Mouse (Mus musculus): ENCODE results near the gene Gamt. TPM values are rescaled to one million over a fixed set of nuclear protein-coding genes. Genes with fewer than 3 reads are reported as not detected.

Gamt gene
- polyA plus RNA-seq, 1 experiment from 2014 or later = 18.3 TPM

DNA sequence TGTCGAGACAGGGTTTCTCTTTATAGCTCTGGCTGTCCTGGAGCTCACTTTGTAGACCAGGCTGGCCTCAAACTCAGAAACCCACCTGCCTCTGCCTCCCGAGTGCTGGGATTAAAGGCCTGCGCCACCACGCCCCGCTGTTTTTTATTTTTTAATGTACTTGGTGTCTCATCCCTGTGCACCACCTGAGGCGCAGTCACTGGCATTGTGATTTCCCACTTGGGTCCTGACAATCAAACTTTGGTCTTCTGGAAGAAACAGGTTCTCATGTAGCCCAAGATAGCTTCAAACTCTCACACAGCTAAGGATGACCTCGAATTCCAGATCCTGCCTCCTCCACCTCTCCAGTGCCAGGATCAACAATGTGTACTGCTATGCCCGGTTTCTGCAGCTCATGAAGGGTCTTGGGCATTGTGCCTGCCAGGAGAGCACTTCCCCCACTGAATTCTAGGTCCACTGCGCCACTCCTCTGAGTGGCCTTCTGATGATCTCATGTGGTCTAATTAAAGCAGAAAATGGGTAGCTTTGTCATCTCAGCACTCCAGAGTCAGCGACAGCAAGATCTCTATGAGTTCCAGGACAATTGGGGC is 2.1 kb upstream of the Gamt start:
- peaks cover 56% of the 10 kb centered on the region for H3K4me1 ChIP-seq
- H3K9ac ChIP-seq = no peak overlapping the region
- H3K36me3 ChIP-seq (ENCODE audit: poor library complexity, severe bottlenecking) = peaks cover 21% of the 10 kb centered on the region
- H3K9me3 ChIP-seq (replicated peaks) = no peaks in the 10 kb centered on the region
- H3K27ac ChIP-seq = no peak overlapping the region
- H3K4me3 ChIP-seq = no peak overlapping the region
- ATAC-seq = no peak
- H3K27me3 ChIP-seq = no peaks in the 10 kb centered on the region
- no peak overlapping the region for H3K4me2 ChIP-seq
- 93% methylated on average over 10 of the region's 10 CpGs for WGBS

DNA sequence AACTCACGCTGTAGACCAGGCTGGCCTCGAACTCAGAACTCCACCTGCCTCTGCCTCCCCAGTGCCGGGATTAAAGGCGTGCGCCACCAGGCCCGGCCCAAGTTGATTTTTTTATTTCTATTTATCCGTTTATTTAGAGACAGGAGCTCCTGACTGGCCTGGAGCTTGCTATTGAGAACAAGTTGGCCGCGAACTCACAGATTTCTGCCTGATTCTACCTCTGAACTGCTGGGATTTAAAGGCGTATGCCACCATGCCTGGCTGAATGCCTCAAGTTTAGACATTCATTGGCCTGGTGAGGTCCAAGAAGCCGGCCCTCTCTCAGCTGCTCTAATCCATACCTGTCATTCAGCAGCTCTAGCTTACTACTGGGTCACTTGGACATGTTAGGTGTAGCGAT is 1.4 kb upstream of the Gamt start:
- WGBS = 72% methylated on average over 12 of the region's 12 CpGs
- no peaks in the 10 kb centered on the region for H3K9me3 ChIP-seq (replicated peaks)
- peak overlapping the region; percentile 81 for H3K4me2 ChIP-seq
- peak overlapping the region; percentile 83; the same call in 1 of the 2 replicates for H3K27ac ChIP-seq
- no peak for ATAC-seq
- peaks cover 49% of the 10 kb centered on the region for H3K4me1 ChIP-seq
- peaks cover 21% of the 10 kb centered on the region for H3K36me3 ChIP-seq (ENCODE audit: poor library complexity, severe bottlenecking)
- no peaks in the 10 kb centered on the region for H3K27me3 ChIP-seq
- no peak overlapping the region for H3K9ac ChIP-seq
- no peak overlapping the region for H3K4me3 ChIP-seq

- ATAC-seq = peak; percentile 34
- peaks cover 43% of the 10 kb centered on the region for H3K4me1 ChIP-seq
- peak overlapping the region; percentile 55 for H3K9ac ChIP-seq
- H3K9me3 ChIP-seq (replicated peaks) = no peaks in the 10 kb centered on the region
- WGBS = under 1% methylated on average over 14 of the region's 14 CpGs
- peak overlapping the region; percentile 46 for H3K4me3 ChIP-seq
- H3K36me3 ChIP-seq (ENCODE audit: poor library complexity, severe bottlenecking) = peaks cover 27% of the 10 kb centered on the region
- H3K27ac ChIP-seq = peak overlapping the region; percentile 83
- no peaks in the 10 kb centered on the region for H3K27me3 ChIP-seq
- peak overlapping the region; percentile 81 for H3K4me2 ChIP-seq
Observed at GRCm38 (mm10) chr10:80261585-80261968, 765 bp upstream of the Gamt start.

DNA sequence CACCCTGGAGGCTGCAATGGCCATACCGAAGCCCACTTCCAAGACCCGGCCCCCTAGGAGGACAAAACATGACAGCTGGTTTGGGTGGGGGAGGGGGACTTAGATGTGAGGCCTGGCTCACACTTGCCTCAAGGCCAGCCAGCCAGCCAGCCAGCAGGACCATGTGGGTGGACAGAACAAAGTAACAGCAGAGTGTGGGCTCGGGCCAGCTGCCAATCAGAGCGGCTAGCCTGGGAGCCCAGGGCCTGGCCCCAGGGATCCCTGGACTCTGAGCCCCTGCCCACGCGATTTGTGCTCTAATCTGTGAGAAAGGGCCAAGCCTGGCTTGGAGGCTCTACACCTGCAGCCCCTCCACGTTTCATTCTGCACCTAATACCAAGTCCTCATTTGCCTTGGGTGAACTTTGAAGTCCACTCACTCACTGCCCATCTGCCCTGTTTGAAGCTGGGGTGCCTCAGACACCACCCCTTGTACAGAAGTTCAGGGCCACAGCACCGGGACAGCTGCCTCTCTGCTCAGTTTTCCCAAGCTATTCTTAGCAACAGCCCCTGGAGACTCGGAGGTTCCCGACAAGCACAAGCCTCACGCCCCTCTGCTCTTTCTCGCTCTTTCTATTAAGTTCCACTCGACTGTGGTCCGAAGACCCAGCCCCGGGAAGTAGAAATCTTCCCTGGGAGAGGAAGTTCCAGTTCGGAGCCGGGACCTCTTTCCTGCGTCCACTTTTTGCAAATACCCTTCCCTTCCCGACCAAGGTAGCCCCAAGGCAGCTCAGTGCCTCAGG is 761 bp downstream of the Gamt start:
- Histone ChIP-seq H3K4me1 (peaks cover 35% of the 10 kb centered on the region), H3K9me3 (replicated peaks) (no peaks in the 10 kb centered on the region), H3K4me2 (peak overlapping the region; percentile 81), H3K9ac (peak overlapping the region; percentile 73), H3K36me3 (ENCODE audit: poor library complexity, severe bottlenecking) (peaks cover 42% of the 10 kb centered on the region), H3K27ac (peak overlapping the region; percentile 83), H3K27me3 (no peaks in the 10 kb centered on the region), H3K4me3 (peak overlapping the region; percentile 46)
- WGBS = 8% methylated on average over 19 of the region's 19 CpGs
- no peak for ATAC-seq

- Histone ChIP-seq H3K36me3 (ENCODE audit: poor library complexity, severe bottlenecking) (peaks cover 48% of the 10 kb centered on the region), H3K9me3 (replicated peaks) (no peaks in the 10 kb centered on the region), H3K4me2 (peak overlapping the region; percentile 81), H3K4me3 (no peak overlapping the region), H3K4me1 (peaks cover 35% of the 10 kb centered on the region), H3K9ac (peak overlapping the region; percentile 73), H3K27ac (0 out of 2 replicates have a peak overlapping the region, but pooled peaks have one; percentile 83), H3K27me3 (no peaks in the 10 kb centered on the region)
- WGBS = 78% methylated on average over 6 of the region's 6 CpGs
- ATAC-seq = no peak
Observed at GRCm38 (mm10) chr10:80259463-80259805, 1.4 kb downstream of the Gamt start.

GRCm38 (mm10) chr10:80258752-80259462 is 1.9 kb downstream of the Gamt start:
- Histone ChIP-seq H3K4me2 (peak overlapping the region; percentile 81), H3K4me1 (peaks cover 35% of the 10 kb centered on the region), H3K36me3 (ENCODE audit: poor library complexity, severe bottlenecking) (peaks cover 54% of the 10 kb centered on the region), H3K4me3 (no peak overlapping the region), H3K9me3 (replicated peaks) (no peaks in the 10 kb centered on the region), H3K27ac (no peak overlapping the region), H3K9ac (no peak overlapping the region), H3K27me3 (no peaks in the 10 kb centered on the region)
- ATAC-seq = no peak
- WGBS = 94% methylated on average over 14 of the region's 14 CpGs

- Histone ChIP-seq H3K9me3 (replicated peaks) (no peaks in the 10 kb centered on the region), H3K9ac (no peak overlapping the region), H3K4me1 (peaks cover 35% of the 10 kb centered on the region), H3K4me2 (no peak overlapping the region), H3K27me3 (no peaks in the 10 kb centered on the region), H3K36me3 (ENCODE audit: poor library complexity, severe bottlenecking) (peaks cover 59% of the 10 kb centered on the region), H3K27ac (no peak overlapping the region), H3K4me3 (no peak overlapping the region)
- 87% methylated on average over 2 of the region's 2 CpGs for WGBS
- ATAC-seq = no peak
Observed at GRCm38 (mm10) chr10:80257936-80258335, 2.9 kb downstream of the Gamt start.

GRCm38 (mm10) chr10:80255881-80256535 is 4.8 kb downstream of the Gamt start:
- Histone ChIP-seq H3K36me3 (ENCODE audit: poor library complexity, severe bottlenecking) (peaks cover 65% of the 10 kb centered on the region), H3K4me3 (no peak overlapping the region)

DNA sequence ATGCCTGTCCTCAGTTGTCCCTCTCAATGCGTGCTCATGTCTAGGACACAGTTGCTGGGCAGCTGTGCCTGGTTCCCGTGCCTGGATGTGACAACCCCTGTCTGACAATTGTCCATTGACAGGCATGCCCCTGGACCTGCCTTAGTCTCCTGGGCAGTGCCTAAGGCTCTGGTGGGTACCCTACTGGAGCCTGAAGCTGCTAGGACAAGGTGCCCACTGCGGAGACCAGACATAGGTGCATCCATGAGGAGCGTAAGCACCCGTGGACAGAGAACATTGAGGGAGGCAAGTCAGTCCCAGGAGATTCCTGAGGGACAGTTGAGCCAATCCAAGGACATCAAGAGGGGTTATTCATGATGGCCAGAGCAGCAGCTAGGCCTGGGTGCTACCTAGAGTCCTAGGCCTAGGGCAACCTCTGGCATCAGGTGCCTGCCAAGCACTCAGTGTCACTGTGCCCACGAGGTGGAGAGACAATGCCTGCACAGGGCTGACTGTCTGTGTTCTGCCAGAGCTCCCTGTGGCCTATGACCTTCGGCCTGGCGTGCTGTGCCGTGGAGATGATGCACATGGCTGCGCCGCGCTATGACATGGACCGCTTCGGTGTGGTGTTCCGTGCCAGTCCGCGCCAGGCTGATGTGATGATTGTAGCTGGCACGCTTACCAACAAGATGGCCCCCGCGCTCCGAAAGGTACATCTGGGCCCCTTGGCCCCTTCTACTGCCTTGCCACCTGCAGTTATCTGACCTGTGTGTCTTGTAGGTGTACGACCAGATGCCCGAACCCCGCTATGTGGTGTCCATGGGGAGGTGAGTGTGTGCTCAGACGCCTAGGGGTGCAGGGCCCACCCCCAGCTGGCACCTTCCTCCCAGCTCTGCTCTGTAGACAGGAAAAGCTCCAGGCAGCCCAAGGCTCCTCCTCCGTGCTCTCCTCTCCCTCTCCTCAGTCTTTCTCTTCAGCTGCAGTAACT is 6.2 kb downstream of the Gamt start:
- no peak overlapping the region for H3K9ac ChIP-seq
- WGBS = 95% methylated on average over 26 of the region's 26 CpGs
- peaks cover 65% of the 10 kb centered on the region for H3K36me3 ChIP-seq (ENCODE audit: poor library complexity, severe bottlenecking)
- no peaks in the 10 kb centered on the region for H3K27me3 ChIP-seq
- no peak for ATAC-seq
- H3K27ac ChIP-seq = no peak overlapping the region
- peaks cover 31% of the 10 kb centered on the region for H3K4me1 ChIP-seq
- no peaks in the 10 kb centered on the region for H3K9me3 ChIP-seq (replicated peaks)
- H3K4me2 ChIP-seq = no peak overlapping the region
- H3K4me3 ChIP-seq = no peak overlapping the region

More at GRCm38 (mm10) chr10:80255881-80256535, 4.8 kb downstream of the Gamt start:
- no peak overlapping the region for H3K27ac ChIP-seq
- no peak for ATAC-seq
- H3K27me3 ChIP-seq = no peaks in the 10 kb centered on the region
- H3K9me3 ChIP-seq (replicated peaks) = no peaks in the 10 kb centered on the region
- H3K9ac ChIP-seq = peak overlapping the region; percentile 43; the same call in 1 of the 2 replicates
- peaks cover 31% of the 10 kb centered on the region for H3K4me1 ChIP-seq
- no peak overlapping the region for H3K4me2 ChIP-seq
- 79% methylated on average over 5 of the region's 5 CpGs for WGBS

DNA sequence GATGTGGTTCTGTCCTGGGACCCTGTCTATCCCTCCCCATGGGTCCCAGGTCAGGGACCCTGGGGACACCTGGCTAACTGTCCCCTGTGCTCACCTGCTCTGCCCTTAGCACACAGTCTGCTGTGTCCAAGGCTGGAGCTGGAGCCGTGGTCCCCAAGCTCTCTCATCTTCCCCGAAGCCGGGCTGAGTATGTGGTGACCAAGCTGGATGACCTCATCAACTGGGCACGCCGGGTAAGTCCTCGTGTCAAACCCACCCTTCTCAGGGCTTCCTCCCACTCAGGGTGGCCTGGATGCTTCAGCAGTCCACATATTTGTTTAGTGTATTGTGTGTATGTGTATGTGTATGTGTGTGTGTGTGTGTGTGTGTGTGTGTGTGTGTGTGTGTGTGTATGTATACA is 7.3 kb downstream of the Gamt start:
- Histone ChIP-seq H3K27ac (no peak overlapping the region), H3K27me3 (no peaks in the 10 kb centered on the region), H3K4me2 (no peak overlapping the region), H3K9ac (no peak overlapping the region), H3K4me3 (no peak overlapping the region), H3K9me3 (replicated peaks) (no peaks in the 10 kb centered on the region), H3K36me3 (ENCODE audit: poor library complexity, severe bottlenecking) (peaks cover 56% of the 10 kb centered on the region), H3K4me1 (peaks cover 22% of the 10 kb centered on the region)
- ATAC-seq = no peak
- WGBS = 90% methylated on average over 6 of the region's 6 CpGs
